Mouse (Mus musculus) cerebellum, adult 8-10 months (tissue): ENCODE data around the gene Six1.

Experiments used
- DNase-seq: peaks from one replicate; pipeline ENCODE4 v3.0.0; 2022

Gene Six1

GRCm38 (mm10) chr12:73049520-73050225 lies 4.0 kb downstream of the Six1 start:
- DNase-seq: no peak

GRCm38 (mm10) chr12:73048537-73048936 lies 5.2 kb downstream of the Six1 start:
- DNase-seq: no peak

GRCm38 (mm10) chr12:73047576-73047975 lies 6.1 kb downstream of the Six1 start:
- DNase-seq: no peak

GRCm38 (mm10) chr12:73046607-73047180 lies 7.0 kb downstream of the Six1 start:
- no peak for DNase-seq

GRCm38 (mm10) chr12:73045724-73046606 lies 7.7 kb downstream of the Six1 start:
- DNase-seq: no peak

- DNase-seq: no peak
Observed at GRCm38 (mm10) chr12:73045046-73045723, 8.5 kb downstream of the Six1 start.

GRCm38 (mm10) chr12:73044221-73045045 lies 9.3 kb downstream of the Six1 start:
- no peak for DNase-seq

- DNase-seq: no peak
Observed at GRCm38 (mm10) chr12:73043396-73044167, 10.1 kb downstream of the Six1 start.

- DNase-seq: no peak
Observed at GRCm38 (mm10) chr12:73042903-73043302, 10.8 kb downstream of the Six1 start.

- no peak for DNase-seq
Observed at GRCm38 (mm10) chr12:73042406-73042805, 11.3 kb downstream of the Six1 start.

- DNase-seq: no peak
Observed at GRCm38 (mm10) chr12:73041256-73041630, 12.4 kb downstream of the Six1 start.

GRCm38 (mm10) chr12:73040563-73041255 lies 13.0 kb downstream of the Six1 start:
- no peak for DNase-seq

- DNase-seq: no peak
Observed at GRCm38 (mm10) chr12:73039939-73040562, 13.6 kb downstream of the Six1 start.

- DNase-seq: no peak
Observed at GRCm38 (mm10) chr12:73038992-73039938, 14.4 kb downstream of the Six1 start.

- no peak for DNase-seq
Observed at GRCm38 (mm10) chr12:73038441-73038991, 15.2 kb downstream of the Six1 start.

GRCm38 (mm10) chr12:73037385-73038160 lies 16.1 kb downstream of the Six1 start:
- no peak for DNase-seq

GRCm38 (mm10) chr12:73034901-73035895 lies 18.5 kb downstream of the Six1 start:
- DNase-seq: no peak
